Mouse (Mus musculus): ENCODE data around the gene Snca.

Gene Snca

DNA sequence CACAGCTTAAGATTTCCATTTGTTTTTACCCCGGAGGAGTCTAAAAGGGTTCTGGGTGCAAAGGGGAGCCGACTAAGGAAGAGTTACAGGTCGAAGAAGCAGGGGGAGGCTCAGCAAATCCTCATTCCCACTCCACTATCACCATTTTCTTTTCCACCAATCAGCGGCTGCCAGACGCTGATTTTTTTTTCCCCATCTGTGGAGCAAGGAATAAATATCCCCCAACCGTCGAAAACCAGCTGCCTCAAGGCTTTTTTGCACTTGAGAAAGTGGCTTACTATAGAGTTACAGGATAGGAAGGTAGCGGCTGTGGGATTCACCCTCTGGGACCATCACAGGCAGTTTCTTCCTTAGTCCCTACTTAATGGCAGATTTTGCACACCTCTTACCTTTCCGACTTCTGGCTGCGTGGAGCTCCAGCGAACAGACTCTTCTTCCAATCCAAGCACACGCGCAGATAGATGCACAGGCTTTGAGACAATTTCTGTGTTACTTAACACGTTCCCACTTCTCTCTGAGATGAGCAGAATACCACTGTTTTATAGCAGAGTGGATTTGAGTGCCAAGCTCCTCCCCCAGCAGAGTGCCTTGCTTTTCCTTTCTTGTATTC lies at the start of gene Snca:
TSS of gene Snca (minus strand) at position 574 of the 610 bp plus-strand sequence.
- no peak for DNase-seq (ENCODE audit: low read depth, low spot score)

DNA sequence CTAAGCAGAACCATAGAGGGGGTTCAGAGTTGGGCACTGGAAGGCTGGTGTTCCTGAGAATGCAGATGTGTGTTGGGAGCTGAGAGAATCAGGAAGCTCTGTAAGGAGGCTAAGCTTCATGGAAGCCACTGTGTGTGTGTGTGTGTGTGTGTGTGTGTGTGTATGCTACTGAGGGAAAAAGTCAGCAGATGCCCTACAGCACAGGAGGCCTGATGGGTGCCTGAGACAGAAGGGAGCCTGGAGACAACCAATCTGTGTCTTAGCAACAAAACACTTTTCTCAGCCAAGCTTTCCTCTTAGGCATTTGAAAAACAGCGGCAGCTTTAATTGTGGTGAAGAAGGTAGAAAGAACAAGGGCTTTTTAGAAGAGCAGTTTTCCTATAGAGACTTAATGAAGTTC lies 40.5 kb upstream of the Snca start:
- no peak for DNase-seq (ENCODE audit: low read depth, low spot score)

DNA sequence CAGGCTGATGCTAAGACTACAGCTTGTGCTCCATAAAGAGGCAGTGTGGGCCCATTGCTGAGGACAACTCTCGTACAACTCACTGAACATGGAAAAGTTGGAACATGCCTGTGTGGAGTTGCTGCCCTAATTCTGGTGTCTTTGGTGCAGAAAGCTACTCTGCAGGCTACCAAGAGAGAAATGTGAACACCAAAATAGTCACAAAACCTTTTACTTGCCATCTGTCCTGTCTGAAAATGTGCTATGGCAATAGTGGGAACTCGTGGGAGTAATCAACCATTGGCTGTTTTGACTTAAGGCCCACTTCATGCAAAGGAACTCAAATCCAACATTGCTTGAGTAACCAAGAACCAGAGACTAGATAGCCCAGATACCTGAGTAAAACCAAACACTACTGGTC lies 26.9 kb upstream of the Snca start:
- no peak for DNase-seq (ENCODE audit: low read depth, low spot score)

DNA sequence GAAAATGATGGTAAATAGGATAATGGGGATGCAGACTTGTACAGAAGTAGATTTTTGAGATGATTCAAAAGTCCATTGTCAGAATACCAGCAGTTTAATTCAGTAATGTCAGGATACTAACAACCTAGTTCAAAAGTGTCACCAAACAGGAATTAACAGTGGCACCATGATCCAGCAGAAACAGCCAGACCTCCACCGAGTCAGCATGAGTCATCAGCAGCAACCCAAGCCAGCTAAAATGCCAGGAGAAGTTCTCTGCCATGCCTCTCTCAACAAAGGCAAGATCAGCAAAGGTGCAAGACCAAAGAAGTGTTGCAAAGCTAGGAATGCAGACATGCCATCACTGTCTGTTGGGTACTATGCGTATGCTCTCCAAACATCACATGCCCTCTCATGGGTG lies 22.0 kb upstream of the Snca start:
- DNase-seq (ENCODE audit: low read depth, low spot score) = no peak

DNA sequence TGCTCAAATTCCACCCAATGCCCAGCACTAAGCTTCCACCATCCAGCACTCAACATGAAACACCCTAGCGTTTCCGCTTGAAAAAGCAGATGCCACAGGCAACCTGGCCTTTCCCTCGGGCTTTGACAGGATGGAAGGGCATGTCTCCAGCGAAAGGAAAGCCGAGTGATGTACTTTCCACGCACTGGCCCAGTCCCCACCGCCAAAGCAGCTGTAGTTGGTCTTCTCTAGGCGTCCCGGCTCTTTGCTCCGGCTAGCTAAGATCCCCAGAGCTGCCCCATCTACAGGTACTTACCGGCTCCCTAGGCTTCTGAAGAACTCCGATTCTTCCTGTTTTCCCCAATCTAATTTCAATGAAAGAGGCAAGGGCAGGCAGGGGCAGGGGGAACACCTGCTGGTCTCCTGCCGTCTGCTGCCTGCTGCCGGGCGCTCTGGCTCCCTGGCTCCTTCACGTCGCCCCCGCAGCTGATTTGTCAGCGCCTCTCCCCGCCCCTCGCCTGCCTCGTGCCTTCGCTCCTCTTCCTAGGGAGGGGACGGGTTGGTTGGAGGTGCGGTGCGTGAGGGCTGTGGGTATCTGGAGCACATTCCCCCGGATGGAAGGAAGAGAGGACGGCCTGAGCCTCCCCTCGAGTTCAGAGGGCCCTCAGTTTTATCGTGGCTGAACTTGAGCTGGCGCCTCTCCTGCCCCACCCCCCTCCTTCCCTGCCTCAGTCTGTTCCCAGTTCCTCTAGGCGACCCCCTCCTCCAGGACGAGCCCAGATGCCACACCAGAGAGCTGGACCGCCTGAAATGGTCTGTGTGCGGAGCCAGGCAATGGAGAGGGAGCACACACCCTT lies 1.0 kb downstream of the Snca start:
- no peak for DNase-seq (ENCODE audit: low read depth, low spot score)

DNA sequence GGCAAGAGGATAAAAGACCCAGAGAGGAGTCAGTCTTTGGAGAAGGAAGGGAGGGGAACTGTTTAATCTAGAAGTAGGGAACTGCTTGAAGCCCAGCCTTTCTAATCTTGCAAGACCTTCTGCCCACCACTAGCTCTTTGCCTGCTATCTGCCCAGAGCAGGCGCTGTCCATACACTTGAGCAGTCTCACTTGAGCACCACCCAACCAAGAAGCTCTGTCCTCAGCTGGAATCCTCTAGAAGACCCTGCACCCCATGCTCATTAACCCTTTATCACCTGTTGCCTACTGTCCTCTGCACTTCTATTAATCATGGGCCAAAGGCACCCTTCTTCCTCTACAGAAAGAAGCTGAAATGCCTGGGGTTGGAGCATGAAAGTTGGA lies 1.6 kb downstream of the Snca start:
- DNase-seq (ENCODE audit: low read depth, low spot score) = no peak

DNA sequence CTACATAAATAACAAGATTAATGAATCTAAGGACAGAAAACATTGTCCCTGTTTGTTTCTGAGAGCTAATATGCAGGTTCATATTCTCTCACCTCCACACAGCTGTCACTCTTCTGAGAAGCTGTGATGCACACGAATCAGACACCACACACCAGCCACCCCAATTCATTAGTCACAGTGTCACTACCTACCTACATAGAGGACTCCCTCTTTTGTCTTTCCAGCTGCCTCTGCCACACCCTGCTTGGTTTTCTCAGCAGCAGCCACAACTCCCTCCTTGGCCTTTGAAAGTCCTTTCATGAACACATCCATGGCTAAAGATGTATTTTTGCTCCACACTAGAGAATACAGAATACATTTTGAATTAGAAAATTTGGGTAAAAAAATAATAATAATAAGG lies 2.4 kb downstream of the Snca start:
- DNase-seq (ENCODE audit: low read depth, low spot score) = no peak

DNA sequence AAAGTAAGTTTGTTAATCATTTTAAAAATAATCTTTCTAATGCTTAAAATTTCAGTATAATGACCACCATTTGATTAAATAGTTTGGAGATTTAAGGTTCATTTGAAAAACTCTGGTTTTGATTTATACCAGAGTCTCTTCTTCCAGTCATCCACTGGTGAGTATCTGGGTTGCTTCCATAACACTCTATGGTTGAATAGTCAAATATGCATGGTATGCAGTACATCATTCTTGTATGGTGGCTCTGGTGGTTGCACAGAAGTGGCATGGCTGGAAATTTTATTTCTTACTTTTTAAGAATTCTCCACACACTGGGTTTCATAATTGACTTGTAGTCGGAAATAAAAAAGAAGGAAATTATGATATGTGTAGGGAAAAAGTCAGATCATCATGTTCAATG lies 10.4 kb downstream of the Snca start:
- DNase-seq (ENCODE audit: low read depth, low spot score) = no peak

DNA sequence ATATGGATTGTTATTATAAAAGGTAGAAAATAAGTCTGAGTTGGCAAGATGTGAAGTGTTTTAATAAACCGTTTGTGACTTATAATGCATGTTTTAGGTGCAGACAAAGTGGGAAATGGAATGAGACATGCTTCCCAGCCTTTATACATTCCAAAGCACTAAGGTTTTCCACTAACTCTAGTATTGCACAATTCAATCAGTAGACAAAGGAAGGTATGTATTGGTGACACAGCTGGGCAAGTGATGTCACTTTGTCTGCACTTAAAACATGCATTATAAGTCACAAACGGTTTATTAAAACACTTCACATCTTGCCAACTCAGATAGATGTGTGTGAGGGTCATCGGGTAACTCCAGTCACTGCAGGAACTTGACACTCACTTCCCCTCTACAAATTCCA lies 16.1 kb downstream of the Snca start:
- DNase-seq (ENCODE audit: low read depth, low spot score) = no peak

DNA sequence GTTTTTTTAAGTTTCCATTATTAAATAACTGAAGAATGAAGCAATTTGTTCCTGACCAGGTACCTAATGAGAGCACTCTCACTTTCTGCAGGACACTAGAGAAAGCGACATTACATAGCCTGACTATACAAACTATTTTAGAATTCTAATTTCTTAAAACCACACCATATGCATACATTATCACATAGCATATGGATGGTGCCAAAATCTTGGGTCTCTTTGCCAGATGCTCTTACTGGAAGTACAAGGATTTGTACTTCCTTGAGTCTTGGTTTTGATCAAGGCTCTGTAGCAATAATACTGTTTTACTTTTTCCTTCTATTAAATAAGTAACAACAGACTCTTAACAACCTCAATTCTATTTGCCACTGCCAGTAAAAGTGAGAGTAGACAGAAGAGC lies 31.4 kb downstream of the Snca start:
- no peak for DNase-seq (ENCODE audit: low read depth, low spot score)

DNA sequence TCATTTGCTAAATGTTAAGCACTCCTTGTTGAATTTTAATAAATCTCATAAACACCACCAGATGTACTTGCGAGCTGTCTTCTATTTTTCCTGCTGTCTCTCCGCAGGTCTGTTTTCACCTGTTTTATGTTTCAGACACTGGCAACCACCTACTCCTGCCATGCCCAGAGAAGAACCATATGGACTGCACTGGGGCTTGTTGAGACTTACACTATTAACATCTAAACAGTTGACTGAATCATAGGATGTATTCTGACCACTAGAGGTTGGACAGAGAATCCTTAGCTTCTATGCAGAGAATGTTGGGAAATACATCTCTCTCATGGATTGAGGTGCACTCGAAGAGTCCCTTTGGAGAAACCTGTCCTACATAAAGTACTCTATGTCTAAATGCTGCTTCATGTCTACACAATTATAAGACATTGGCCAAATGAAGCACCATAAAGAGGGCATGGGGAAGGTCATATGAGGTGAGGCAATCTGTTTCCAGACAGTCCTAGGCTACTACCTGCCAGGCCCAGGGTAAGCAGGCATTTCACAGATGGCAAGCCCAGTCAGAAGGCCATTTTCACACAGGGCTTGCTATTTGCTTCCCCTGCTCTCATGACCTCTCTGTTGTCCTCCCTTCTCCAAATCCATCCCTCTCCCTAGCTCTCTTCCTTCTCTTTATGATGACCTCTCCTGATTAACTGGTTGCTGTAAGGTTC lies 35.8 kb downstream of the Snca start:
- no peak for DNase-seq (ENCODE audit: low read depth, low spot score)

DNA sequence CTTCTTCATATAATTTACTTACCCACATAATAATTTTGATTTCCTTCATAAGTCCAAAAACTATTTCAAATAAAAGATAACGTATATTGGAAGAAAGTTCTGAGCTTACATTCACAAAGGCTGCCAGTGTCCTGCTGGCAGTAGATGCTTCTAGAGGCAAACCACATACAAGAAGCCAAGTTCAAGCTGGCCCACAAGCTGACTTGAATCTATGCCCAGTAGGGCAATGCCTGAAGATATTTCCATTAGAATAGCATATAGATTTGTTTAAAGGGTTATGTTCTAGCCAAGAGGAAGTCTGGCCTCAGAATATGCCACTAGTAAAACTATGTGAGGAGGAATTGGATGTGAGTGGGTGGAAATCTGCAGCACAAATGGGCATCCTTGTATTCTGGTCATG lies 42.7 kb downstream of the Snca start:
- DNase-seq (ENCODE audit: low read depth, low spot score) = no peak

DNA sequence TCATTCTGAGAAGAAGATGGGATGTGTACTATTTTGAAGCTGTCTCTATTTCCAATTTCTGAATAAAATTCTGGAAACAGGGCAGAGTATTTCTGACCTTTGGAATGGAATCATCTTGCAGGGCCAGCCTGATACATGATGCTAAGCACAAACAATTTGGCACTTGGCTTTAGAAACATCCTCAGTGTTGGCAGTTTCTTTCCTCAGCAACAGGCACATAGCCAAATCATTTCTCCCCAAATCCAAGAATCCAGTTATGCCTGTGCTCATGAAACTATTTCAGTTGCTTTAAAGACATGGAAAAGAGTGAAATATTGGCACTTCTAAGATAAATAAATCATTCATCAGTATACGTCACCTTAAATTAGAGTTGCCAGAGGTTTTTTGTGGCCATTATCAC lies 57.8 kb downstream of the Snca start:
- no peak for DNase-seq (ENCODE audit: low read depth, low spot score)

DNA sequence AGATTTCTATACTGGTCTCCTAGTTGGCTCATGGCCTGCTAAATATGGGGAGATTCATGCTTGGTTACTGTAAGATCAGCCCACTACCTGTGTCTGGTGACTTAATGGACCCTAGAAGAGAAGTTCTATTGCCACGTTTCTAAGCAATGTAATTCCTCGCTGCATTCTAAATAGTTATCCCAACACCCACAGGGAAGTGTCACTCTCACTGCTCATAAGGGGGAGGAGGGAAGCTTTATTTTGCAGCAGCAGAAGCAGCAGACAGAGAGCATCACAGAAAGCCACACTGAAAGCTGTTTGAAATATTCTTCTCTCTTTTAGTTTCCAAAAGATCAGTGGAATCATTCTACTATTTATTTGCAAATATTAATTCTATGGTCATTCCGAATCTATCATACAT lies 64.0 kb downstream of the Snca start:
- no peak for DNase-seq (ENCODE audit: low read depth, low spot score)

DNA sequence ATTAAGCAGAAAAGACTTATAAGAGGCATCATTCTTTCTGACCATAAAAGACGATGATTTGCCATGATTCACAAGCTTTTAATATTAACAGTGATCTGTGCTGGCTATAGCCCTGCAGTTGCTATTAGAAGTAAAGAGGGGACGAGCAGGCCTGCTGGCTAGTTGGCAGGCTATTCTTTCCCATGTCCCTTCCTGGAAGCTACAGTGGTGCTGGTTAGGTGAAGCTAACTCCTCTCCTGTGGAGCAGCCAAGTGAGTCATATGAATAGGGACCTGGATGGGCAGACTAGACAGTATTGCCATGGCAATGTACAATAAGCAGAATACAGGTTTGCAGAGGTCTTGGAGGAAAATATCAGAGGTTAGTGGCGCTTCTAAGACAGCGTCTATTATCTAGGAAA lies 66.8 kb downstream of the Snca start:
- DNase-seq (ENCODE audit: low read depth, low spot score) = no peak

DNA sequence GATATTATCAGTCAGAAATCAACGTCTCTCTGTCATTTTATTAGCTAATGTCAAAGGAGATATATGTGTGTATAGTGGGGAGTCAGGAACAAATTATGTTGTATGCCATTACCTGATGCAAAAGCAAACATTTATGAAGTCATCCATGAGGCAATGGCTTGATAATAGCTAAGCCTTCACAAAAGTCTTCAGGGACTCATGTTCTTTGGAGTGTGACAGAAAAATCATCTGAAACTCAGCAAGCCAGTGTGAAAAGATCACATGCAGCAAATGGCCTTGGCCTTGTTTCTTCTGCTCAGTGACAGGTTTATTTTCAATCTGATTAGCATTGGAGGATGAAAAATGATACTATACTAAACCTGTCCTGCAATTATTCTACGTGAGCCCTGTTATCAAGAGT lies 67.9 kb downstream of the Snca start:
- DNase-seq (ENCODE audit: low read depth, low spot score) = no peak

DNA sequence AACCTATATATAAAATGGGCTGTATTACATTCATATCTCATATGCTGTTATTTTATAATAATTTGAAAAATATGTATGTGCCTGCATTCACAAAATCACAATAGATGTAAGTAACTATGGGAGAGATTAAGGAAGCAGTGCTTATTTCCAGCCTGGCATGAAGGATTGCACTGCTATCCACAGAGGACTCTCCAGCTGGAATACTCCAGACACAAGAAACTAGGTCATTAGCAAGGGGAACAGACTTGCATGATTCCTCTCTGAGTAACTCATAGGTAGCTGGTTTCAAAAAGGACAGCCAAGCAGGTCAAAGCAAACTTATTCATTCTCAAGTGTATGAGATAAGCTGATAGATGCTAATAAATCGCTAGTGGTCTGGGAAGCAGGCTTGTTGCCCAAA lies 74.7 kb downstream of the Snca start:
- DNase-seq (ENCODE audit: low read depth, low spot score) = no peak

DNA sequence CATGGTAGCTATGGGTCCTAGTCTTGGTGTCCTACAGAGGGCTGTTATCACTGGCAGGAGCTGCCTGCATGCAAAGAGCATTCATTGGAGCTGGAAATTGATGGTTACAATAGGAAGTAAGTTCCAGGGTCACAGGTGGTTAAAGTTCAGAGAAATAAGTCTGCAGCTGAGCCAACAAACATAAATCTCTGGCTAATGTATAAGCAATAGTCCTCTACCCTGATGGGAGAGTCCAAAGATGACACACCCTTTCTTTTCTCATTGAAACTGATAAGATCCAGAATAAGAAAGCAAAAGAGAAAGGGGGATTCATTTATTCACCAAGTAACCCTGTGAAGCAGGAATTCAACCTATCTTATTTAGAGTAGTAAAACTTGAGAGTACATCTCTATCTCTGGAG lies 83.7 kb downstream of the Snca start:
- no peak for DNase-seq (ENCODE audit: low read depth, low spot score)

DNA sequence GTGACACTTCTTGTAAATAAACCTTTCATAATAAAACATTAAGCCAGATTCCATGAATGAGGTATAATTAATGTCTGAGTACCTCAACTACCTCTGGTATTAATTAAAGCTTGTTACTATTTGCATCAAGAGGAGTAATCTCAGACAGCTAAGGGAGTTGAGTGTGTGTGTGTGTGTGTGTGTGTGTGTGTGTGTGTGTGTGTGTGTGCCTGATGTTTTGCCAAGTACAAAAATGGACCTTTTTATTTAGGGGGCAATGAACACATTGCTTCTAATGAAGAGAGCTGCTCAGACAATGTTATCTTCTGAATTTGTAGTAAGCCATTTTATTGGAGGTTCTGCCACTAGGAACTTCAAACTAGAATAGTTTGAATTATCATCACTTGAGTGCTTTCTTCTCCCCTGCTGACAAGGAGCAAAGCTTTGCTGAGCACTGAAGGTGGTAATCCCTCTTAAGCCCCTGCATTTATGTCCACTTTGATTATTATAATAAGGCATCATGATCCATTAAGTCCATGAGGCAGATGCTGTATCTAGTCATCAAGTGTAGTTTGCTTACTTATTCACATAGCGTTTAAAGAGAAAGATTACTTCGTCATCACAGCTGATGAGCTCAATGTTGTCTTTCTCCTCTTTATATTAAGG lies 88.1 kb downstream of the Snca start:
- peak; percentile 89 for DNase-seq (ENCODE audit: low read depth, low spot score)

DNA sequence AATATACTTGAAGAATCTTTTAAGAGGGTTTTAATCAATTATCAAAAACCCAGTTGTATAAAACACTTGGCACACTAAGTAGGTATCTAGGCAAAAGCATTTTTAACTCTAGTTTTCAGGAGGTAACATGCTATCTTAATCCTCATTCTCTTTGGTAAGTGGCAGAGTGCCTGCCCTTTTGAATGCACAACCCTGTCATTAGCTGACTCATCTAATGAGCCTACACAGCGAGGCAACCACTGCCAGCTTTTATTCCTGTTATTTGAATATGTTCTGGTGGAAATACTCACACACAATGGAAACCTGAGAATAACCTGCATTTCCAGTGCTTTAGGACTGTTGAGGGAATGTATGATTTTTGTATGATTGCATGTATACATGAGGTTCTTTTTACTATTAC lies 89.9 kb downstream of the Snca start:
- DNase-seq (ENCODE audit: low read depth, low spot score) = no peak

DNA sequence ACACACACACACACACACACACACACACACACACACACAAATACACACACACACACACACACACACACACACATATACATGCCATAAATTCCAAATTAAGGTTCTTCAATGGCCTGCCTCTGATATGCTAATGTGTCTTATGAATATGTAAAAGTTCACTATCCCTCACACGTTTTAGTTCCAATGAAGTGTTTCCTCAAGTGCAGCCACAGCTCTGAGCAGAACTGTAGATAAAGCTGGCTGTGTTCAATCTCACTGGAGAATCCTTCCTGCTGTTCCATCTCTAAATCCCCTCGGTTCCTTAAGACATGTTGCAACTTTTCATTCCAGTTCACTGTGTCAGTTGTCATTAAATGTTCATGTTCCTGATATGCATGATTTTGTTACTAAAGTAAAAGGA lies 98.5 kb downstream of the Snca start:
- no peak for DNase-seq (ENCODE audit: low read depth, low spot score)

DNA sequence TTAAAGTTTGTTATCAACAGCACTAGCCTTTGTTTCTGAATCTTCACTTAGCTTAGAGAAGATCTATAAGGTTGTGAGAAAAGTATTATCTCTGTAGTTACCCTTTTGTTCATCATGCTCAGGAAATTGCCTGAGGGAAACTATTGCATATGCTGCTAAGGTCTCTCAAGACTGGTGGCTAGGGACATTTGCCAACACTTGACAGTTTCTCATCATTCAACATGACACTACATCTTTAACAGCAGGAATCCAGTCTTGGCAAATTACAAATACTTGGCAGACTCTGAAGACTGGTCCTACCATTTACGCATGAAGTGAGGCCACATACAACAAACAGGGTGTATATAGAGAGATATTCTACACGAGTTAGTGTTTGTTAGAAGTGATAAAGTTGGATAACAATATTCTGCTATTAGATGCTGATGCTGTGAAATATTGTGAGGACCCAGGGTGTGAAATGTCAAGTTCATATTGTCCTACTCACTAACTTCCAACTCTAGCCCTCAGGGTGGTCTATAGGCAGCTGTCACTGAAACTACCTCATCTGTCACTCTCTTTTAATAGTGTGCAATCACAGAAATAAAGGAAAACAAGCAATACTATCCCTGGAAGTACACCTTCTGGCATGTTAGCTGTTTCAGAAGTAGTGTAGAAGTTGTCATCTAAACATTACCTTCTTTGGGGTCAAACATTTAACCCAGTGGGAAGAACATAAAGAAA lies 105.4 kb downstream of the Snca start:
- DNase-seq (ENCODE audit: low read depth, low spot score) = no peak

All from retina, postnatal 7 days (tissue).